Mouse (Mus musculus) hindbrain, embryonic 14.5 days (tissue): ENCODE measurements around the gene Fgfr2. TPM values are rescaled to one million over a fixed set of nuclear protein-coding genes. Genes with fewer than 3 reads are reported as not detected.

Experiments used
- ATAC-seq: fragments of 200-750 bp; cut with Nextera tagmentation; 2 replicates; pipeline ENCODE4 v1.8.0; 2017; ENCODE audit warnings: moderate number of reproducible peaks, mild to moderate bottlenecking, moderate TSS enrichment, moderate library complexity; ENCODE audit not compliant: low FRiP score
- DNase-seq: peaks from one replicate; pipeline ENCODE4 v3.0.0-alpha.2; 2015; ENCODE audit warnings: low spot score
- H3K27ac ChIP-seq: fragments of 300-500 bp; sonication (generic); 2 replicates; pipeline ENCODE4 v1.5.1; 2014; ENCODE audit warnings: mild to moderate bottlenecking, moderate library complexity
- H3K27me3 ChIP-seq: fragments of 300-500 bp; sonication (generic); 2 replicates; pipeline ENCODE4 v1.6.1; 2014; ENCODE audit warnings: mild to moderate bottlenecking, low read length, mixed read lengths; ENCODE audit not compliant: control insufficient read depth, insufficient read depth
- H3K36me3 ChIP-seq: fragments of 300-500 bp; sonication (generic); replicated peaks from 2 replicates; pipeline ENCODE4 v1.6.1; 2014; ENCODE audit not compliant: control insufficient read depth, insufficient read depth
- H3K4me1 ChIP-seq: fragments of 300-500 bp; sonication (generic); replicated peaks from 2 replicates; pipeline ENCODE4 v1.6.1; 2014; ENCODE audit warnings: antibody characterized with exemption, low read length, mixed read lengths; ENCODE audit not compliant: control insufficient read depth, insufficient read depth
- H3K4me2 ChIP-seq: fragments of 300-500 bp; sonication (generic); replicated peaks from 2 replicates; pipeline ENCODE4 v1.6.1; 2014; ENCODE audit warnings: mild to moderate bottlenecking, moderate library complexity
- H3K4me3 ChIP-seq: fragments of 300-500 bp; sonication (generic); replicated peaks from 2 replicates; pipeline ENCODE4 v1.5.1; 2014; ENCODE audit warnings: mild to moderate bottlenecking, low read length
- H3K9ac ChIP-seq: fragments of 300-500 bp; sonication (generic); 2 replicates; pipeline ENCODE4 v1.6.1; 2014
- H3K9me3 ChIP-seq: fragments of 300-500 bp; sonication (generic); 2 replicates; pipeline ENCODE4 v1.6.1; 2016; ENCODE audit warnings: low read length; ENCODE audit not compliant: control insufficient read depth
- WGBS: fragments of 180-500 bp; shearing (Covaris S2); extraction: QIAGEN DNeasy Blood & Tissue Kit; methylation state at CpG from one replicate; pipeline ENCODE4 v1.1.7; 2014; 5-methylcytosine and 5-hydroxymethylcytosine counted together
- polyA plus RNA-seq: library from polyadenylated mRNA; unstranded; fragments of >200 nt; fragmentation: Nextera tagmentation; extraction: Ambion mirVana; gene quantifications from 2 replicates; pipeline ENCODE4 v1.2.1, GENCODE M21; 2014

The Fgfr2 gene
- polyA plus RNA-seq, 1 experiment from 2014 or later = 43.5 TPM

GRCm38 (mm10) chr7:132392233-132393013 is 730.7 kb downstream of the Fgfr2 start:
- H3K4me1 ChIP-seq = no peaks in the 10 kb centered on the region; the same call in 1 of the 2 replicates
- H3K9ac ChIP-seq = no peak overlapping the region
- WGBS = 74% methylated on average over 13 of the region's 13 CpGs
- ATAC-seq = no peak
- H3K27ac ChIP-seq = no peak overlapping the region
- no peaks in the 10 kb centered on the region for H3K27me3 ChIP-seq
- H3K4me3 ChIP-seq = no peak overlapping the region
- H3K9me3 ChIP-seq = no peaks in the 10 kb centered on the region
- no peak for DNase-seq
- H3K36me3 ChIP-seq = no peaks in the 10 kb centered on the region
- no peak overlapping the region for H3K4me2 ChIP-seq

- ATAC-seq (no peak), DNase-seq (no peak)
- Histone ChIP-seq H3K27ac (no peak overlapping the region), H3K36me3 (no peaks in the 10 kb centered on the region), H3K4me2 (no peak overlapping the region), H3K4me3 (no peak overlapping the region), H3K9ac (no peak overlapping the region), H3K27me3 (no peaks in the 10 kb centered on the region), H3K4me1 (peaks cover 10% of the 10 kb centered on the region), H3K9me3 (no peaks in the 10 kb centered on the region)
- WGBS = 70% methylated on average over 7 of the region's 7 CpGs
Observed at GRCm38 (mm10) chr7:132389473-132389872, 733.7 kb downstream of the Fgfr2 start.

GRCm38 (mm10) chr7:132387507-132387906 is 735.6 kb downstream of the Fgfr2 start:
- 84% methylated on average over 5 of the region's 5 CpGs for WGBS
- H3K4me3 ChIP-seq = no peak overlapping the region
- H3K36me3 ChIP-seq = no peaks in the 10 kb centered on the region
- H3K9ac ChIP-seq = no peak overlapping the region
- H3K9me3 ChIP-seq = no peaks in the 10 kb centered on the region
- no peak overlapping the region for H3K27ac ChIP-seq
- H3K4me2 ChIP-seq = no peak overlapping the region
- H3K4me1 ChIP-seq = peaks cover 12% of the 10 kb centered on the region
- no peak for ATAC-seq
- DNase-seq = no peak
- H3K27me3 ChIP-seq = no peaks in the 10 kb centered on the region

GRCm38 (mm10) chr7:132386316-132386715 is 736.8 kb downstream of the Fgfr2 start:
- ATAC-seq (no peak), DNase-seq (no peak)
- no peaks in the 10 kb centered on the region for H3K9me3 ChIP-seq
- no peak overlapping the region for H3K9ac ChIP-seq
- H3K27ac ChIP-seq = no peak overlapping the region
- no peaks in the 10 kb centered on the region for H3K36me3 ChIP-seq
- no peak overlapping the region for H3K4me2 ChIP-seq
- WGBS = 48% methylated on average over 8 of the region's 8 CpGs
- H3K4me3 ChIP-seq = no peak overlapping the region
- H3K4me1 ChIP-seq = peaks cover 12% of the 10 kb centered on the region
- no peaks in the 10 kb centered on the region for H3K27me3 ChIP-seq

GRCm38 (mm10) chr7:132385456-132386130 is 737.6 kb downstream of the Fgfr2 start:
- ATAC-seq = no peak

GRCm38 (mm10) chr7:132384736-132385455 is 738.3 kb downstream of the Fgfr2 start:
- Histone ChIP-seq H3K4me1 (peaks cover 12% of the 10 kb centered on the region), H3K27ac (no peak overlapping the region; the same call in 1 of the 2 replicates), H3K27me3 (no peaks in the 10 kb centered on the region), H3K36me3 (no peaks in the 10 kb centered on the region), H3K9me3 (no peaks in the 10 kb centered on the region), H3K4me2 (no peak overlapping the region), H3K9ac (no peak overlapping the region), H3K4me3 (no peak overlapping the region)
- ATAC-seq = no peak
- WGBS = 6% methylated on average over 8 of the region's 8 CpGs
- no peak for DNase-seq

More at GRCm38 (mm10) chr7:132385456-132386130, 737.6 kb downstream of the Fgfr2 start:
- Histone ChIP-seq H3K9me3 (no peaks in the 10 kb centered on the region), H3K27ac (no peak overlapping the region), H3K36me3 (no peaks in the 10 kb centered on the region), H3K4me3 (no peak overlapping the region), H3K4me2 (no peak overlapping the region), H3K4me1 (peaks cover 12% of the 10 kb centered on the region), H3K27me3 (no peaks in the 10 kb centered on the region), H3K9ac (no peak overlapping the region)
- WGBS = 28% methylated on average over 7 of the region's 7 CpGs
- DNase-seq = no peak

GRCm38 (mm10) chr7:132380634-132381336 is 742.4 kb downstream of the Fgfr2 start:
- Histone ChIP-seq H3K9ac (no peak overlapping the region), H3K4me1 (peaks cover 12% of the 10 kb centered on the region), H3K27ac (no peak overlapping the region), H3K27me3 (no peaks in the 10 kb centered on the region), H3K4me2 (no peak overlapping the region), H3K36me3 (no peaks in the 10 kb centered on the region), H3K9me3 (no peaks in the 10 kb centered on the region), H3K4me3 (no peak overlapping the region)
- DNase-seq = no peak
- 62% methylated on average over 1 of the region's 1 CpGs for WGBS
- no peak for ATAC-seq

- Histone ChIP-seq H3K4me3 (no peak overlapping the region), H3K9ac (no peak overlapping the region), H3K36me3 (no peaks in the 10 kb centered on the region), H3K4me1 (peaks cover 11% of the 10 kb centered on the region), H3K27ac (no peak overlapping the region), H3K4me2 (no peak overlapping the region), H3K9me3 (no peaks in the 10 kb centered on the region), H3K27me3 (no peaks in the 10 kb centered on the region)
- ATAC-seq = no peak
- 54% methylated on average over 6 of the region's 6 CpGs for WGBS
- no peak for DNase-seq
Observed at GRCm38 (mm10) chr7:132377913-132378312, 745.2 kb downstream of the Fgfr2 start.
